Mouse (Mus musculus) retina, embryonic 14.5 days (tissue): ENCODE measurements around the gene Marcks.

ENCODE experiments used
- DNase-seq: peaks from one replicate; pipeline ENCODE4 v3.0.0-alpha.2; 2015; ENCODE audit warnings: low spot score

Marcks gene

DNA sequence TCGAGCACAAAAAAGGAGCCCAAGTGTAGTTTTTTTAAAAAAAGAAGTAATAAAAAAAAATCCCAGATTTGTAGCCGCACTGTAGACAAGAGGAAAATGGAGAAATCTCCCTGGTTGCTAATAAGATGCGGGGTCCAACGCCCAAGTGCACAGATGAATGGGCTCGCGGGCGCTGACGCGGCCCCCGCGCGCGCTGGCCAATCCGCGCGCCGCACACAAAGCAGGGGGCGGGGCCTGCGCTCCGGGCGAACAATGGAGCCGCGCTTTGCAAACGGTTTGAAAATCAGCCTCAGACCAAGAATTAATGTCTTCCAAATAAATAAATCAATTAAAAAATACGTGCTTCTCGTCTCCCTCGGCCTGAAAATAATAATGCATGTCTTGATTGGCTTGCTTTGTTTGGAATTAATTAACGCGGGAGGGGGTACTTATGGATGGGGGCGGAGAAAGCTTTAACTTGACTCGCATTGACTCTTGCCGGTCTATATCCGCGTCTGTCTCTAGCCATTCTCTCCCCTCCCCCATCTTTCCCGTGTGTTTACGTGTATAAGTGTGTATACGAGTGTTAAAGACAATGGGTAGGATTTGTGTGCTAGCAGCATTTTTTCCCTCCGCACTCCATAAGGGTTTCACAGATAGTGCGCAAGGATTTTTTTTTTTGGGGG lies at the start of gene Marcks:
Marcks (minus strand) TSS at position 143 of the 665 bp plus-strand sequence.
- DNase-seq: peak; percentile 96

GRCm38 (mm10) chr10:37177071-37177470 lies 38.4 kb upstream of the Marcks start:
- no peak for DNase-seq

DNA sequence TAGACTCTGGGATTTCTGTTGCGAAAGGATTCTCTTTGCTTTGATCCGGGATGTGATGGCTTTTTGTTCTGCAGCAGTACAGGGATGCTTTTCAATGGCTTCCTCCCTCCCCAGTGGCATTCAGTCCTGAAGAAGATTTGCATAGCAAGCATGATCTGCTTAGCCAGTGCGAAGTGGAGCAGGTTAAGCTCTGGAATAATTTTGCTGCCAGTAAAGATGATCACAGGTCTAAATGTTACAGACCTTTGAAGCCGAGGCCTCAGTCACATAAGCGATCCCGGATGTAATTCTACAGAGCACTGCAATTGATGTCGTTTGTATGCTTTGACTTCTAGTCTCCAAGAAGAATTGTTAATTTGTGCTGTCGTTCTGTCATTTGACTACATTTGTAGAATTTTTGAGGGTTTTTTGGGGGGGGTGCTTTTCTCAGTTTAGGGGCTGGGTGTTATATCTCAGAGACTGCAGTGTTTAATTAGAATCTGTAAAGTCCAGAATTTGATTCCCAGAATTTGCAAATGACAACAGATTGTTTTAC lies 33.8 kb upstream of the Marcks start:
- no peak for DNase-seq

DNA sequence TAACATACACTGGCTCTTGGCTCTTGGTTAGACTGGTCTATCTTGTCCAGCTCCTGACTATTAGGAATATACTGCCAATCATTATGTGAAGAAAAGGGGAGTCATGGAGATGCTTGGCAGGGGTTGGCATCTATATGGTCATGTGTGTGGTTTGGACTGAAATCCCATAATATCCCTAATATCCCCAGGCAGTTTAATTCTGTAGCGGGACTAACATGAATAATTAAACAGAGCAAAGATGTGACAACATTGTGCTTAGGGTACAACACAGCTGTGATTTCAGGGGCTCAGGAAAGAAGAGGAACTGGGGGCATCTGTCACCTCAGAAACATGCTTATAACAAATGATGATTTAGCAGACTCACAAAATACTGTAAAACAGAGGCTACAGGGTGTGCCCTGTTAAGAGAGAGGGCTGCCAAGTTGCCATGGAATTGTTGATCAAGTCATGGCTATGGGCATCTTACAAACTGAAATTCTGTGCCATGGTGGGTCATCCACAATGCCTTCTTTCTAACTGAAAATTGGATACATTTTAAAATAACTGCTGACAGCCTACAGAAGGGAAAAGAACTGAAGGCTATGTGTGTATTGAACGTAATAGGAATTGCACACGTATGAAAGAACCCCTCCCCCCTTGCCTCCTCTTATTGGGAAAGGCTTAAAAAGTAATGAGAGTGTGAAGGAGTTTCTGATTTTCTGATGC lies 33.1 kb upstream of the Marcks start:
- DNase-seq: no peak

DNA sequence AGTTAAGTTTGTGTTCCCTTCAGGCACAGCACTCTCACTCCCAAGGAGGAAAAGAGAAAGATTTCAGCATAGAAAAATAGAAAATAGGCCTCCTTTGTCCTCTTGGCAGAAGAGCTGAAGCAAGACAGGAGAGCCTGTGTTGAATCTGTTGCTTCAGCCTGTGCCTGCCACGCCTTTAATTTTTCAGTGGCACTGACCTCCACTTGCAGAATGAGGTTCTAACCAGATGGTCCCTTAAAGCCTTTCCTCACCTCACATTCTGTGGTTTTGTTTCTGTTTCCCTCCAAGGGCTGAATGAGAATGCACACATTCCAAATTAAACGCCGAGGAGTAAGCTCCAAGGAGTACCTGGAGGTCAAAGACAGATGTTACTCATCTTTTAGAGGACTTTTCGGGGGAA lies 32.2 kb upstream of the Marcks start:
- DNase-seq: no peak

GRCm38 (mm10) chr10:37170466-37170865 lies 31.7 kb upstream of the Marcks start:
- DNase-seq: no peak

DNA sequence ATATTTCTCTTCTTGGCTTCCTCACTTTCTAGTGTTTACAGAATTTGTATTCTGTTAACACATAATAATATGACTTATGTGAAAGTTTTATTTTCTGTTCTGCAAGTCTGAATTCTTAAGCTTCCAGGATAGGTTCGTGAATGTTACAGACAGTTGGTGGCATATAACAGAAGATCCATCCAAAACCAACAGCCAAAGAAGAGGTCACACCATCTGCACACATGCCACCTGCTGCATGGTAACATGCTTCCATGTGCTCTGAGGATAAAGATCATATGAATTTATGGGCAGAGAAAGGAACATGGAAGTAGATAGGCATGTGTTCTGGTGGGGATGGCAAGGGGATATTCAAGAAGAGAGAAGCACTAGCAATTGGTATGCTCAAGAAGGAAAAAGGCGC lies 28.8 kb upstream of the Marcks start:
- DNase-seq: no peak

DNA sequence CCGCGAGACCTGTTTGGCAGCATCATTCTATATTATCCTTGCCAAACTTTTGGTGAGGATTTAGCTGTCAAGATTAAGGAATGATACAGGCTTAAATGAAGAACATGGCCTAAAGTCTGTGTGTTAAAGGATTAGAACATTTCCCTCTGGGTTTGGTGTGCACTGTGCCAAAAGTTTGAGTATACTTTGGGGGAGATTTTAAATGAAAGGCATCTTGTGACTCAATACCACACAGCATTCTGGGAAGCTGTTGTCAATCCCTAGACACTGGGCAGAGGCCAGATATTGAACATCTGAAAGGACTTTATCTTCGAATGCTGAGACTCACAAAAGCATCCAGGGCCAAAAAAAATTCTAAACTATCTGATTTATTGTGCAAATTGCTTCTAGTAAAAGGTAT lies 21.0 kb upstream of the Marcks start:
- no peak for DNase-seq

DNA sequence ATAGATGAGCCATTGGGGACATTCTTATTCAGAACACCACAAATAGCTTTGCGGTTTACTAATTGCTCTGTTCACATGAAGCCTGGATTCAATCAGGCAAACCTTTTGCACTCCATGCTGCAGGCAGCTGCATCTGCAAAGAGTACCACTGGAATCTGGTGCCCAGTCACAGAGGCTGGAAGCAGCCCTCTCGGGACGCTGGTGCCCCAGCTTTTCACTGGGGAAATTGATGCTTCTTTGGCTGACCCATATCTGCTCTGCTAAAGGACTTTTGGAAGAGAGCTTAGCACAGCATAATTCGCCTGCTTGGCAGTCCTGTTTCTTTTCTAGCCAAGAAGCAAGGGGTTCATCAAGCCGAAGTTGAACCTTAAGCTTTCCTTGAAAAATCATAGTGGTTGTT lies 18.4 kb upstream of the Marcks start:
- no peak for DNase-seq

DNA sequence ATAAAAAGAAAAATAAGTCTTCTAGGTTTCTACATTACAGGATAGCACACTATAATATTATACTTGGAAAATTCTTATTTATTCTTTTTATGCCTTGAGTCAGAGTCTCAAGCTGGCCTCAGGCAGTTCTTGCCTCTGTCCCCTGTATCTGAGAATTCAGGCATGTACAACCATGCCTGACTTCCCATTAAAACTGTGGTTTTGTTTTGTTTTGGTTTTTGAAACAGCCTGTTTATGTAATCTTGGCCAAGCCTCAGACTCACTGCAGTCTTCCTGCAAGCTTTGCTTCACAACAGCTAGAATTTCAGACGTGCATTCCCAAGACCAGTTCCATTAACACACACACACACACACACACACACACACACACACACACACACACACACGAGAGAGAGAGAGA lies 16.4 kb upstream of the Marcks start:
- no peak for DNase-seq

DNA sequence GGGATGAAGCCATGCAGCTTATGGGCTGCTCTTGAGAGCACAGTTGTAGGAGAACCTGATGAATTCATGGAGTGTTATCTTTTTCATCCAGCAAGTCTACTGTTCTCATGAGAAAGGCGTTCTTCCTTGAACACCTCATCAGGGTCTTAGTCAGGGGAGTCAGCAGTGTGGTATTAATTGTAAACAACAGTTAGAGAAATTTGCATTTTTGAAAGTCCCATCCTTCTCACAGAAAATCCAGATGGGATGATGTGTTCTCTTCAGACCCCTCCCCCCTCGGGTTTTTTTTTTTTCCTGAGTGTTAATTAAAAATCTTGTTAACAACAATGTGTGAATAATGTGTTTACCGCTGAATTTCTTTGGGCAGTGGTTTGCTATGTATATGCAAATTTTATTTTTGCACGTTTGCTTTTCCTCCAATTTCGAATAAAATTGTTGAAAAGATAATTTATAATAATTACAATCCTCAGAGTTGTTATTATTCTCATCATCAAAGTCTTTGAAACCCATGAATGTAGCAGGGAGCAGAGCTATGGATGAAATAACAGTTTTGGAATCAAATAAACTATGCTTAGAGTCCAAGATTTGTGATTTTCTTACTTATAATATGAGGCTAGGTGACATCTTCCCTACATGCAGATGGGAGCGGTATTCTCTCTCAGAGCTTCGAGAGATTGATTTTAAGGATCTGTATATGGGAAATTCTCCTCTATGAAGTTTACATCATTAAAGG lies 13.0 kb upstream of the Marcks start:
- no peak for DNase-seq

DNA sequence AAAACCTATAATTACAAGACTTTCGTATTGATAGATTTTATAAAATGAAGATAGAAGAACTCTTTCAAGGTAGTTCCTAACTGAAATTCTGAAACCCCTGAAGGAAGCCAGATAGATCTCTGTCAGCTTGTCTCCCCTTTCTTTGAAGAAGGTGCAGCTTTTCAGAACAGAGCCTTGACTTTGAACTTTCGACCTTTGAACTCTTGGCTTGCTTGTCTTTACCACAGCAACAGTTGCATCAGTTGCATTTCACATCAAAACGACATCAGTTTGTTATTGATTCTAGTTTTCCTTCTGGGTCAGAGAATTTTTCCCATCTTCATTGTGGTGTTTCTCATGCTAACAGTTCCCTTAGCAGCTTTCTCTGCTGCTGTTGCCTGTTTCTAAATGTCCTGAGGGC lies 9.3 kb upstream of the Marcks start:
- no peak for DNase-seq

- DNase-seq: no peak
Observed at GRCm38 (mm10) chr10:37145456-37145855, 6.7 kb upstream of the Marcks start.

GRCm38 (mm10) chr10:37141621-37142020 lies 2.9 kb upstream of the Marcks start:
- DNase-seq: no peak

DNA sequence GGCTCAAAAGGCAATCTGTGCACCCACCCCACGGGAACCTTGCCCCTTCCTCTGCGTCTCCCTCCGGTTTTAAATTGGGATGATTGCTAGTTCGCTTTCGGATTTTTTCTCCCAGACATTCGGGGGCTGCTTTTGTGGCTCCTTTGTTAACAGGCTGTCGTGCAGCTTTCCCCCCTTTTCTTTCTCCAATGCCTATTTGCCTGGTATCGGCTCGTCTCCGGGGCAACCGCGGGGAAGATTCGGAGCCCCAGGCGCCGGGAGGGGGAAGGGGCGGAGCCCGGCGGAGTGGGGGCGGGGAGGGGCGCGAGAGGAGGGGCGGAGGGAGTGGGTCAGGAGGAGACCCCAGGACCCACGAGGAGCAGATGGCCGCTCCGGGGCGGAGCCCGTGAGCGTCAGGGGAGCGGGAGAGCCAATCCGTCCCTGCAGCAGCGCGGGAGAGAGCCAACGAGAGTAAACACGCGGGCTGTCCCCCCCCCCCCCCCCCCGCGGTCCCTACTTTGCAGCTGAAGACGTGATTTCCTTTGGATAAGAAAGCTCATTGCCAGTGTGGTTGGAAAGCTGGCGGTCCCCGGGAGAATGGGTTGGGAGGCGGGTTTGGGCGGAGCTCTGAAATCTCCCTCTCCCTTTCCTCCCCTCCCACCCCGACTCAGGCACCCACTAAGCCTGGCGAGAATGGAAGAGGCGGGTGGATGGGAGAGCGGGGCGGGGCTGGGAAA lies 2.2 kb upstream of the Marcks start:
- DNase-seq: peak; percentile 96

- DNase-seq: no peak
Observed at GRCm38 (mm10) chr10:37140166-37140735, 1.5 kb upstream of the Marcks start.

GRCm38 (mm10) chr10:37139443-37140165 lies 884 bp upstream of the Marcks start:
- DNase-seq: peak; percentile 75

DNA sequence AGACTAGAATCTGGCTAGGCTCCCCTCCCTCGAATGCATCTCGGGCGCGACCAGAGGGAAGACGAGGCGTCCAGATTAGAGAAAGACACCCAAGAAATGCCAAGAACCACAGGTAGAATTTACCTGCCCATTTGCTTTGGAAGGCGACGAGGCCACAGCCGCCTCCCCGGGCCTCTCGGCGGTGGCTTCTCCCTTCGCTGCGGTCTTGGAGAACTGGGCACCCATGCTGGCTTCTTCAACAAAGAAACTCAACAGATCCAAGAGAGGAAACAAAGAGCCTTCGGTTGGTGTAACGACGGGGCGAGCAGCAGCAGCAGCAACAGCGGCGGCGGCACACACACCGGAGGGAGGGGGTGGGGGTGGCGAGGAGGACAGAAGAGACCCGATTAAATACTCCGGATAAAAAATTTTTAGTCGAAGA lies 399 bp downstream of the Marcks start:
- no peak for DNase-seq

DNA sequence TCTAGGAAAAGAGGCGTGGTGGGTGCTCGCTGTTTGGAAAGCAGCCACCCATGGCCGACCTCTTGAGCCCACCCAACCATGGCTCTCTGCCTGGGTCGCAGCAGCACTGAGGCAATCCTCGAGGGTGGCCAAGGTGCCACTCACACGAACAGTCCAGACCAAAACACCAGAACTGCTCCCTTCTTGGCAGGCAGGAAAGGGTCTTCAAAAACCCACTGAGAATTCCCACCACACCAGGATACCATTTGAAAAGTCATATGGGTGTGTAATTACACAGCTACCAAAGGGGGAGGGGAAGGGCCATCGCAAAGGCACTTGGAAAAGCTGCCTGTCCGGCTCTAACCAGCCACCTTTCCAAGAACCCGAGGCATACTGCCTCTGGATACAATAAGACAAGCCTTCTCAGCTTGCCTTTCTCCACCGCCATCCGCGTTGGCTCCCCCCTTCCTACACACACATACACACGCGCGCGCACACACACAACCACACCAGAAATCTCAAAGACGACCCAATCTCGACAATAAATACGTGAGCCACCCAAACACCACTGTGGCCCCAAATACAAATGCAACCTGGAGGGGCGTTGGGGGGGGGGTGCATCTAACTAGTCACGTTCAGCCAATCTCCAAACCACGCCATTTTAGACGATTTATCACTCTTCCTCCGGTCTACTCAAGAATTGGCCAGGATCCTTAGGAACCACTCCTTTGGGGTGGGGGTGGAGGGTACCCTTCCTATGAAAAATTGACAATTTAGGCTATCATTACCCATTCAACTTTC lies 999 bp downstream of the Marcks start:
- peak; percentile 72 for DNase-seq

DNA sequence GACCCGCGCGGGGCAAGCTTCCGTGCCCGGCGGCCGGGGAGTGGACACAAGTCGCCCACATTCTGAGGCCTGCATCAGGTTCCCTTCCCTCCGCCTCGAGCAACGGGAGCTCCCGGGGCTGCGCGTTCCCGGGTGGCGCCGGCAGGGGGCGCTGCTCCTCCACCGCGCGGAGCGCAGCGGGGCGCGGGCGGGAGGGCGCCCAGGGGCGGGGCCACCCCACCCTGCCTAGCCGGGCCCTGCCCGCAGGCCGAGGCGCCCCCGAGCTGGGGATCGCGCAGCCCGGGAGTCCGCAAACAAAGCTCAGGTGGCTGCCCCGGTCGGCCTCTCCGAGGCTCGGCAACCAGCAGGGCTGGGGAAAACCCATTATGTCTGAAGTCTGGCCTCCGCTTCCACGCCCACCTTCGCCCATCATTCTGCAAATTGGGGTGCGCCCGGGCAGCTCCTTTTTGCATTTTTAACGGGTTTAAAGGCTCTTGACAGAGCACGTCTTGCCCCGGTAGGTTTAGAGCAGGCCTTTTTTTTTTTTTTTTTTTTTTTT lies 1.7 kb downstream of the Marcks start:
- peak; percentile 87 for DNase-seq
